Mouse (Mus musculus) ES-Bruce4 (cell line): ENCODE results near the gene Hoxc10.

ENCODE experiments used
- CTCF ChIP-seq: IDR thresholded peaks from one replicate; pipeline ENCODE4 v1.8.1; 2011; ENCODE audit warnings: low read depth, low read length
- EP300 ChIP-seq: IDR thresholded peaks from 2 replicates; pipeline ENCODE4 v1.6.1; 2011; ENCODE audit warnings: low read depth, low read length; ENCODE audit not compliant: insufficient read depth
- POLR2A ChIP-seq: IDR thresholded peaks from one replicate; pipeline ENCODE4 v1.8.1; 2011; ENCODE audit warnings: low read length; ENCODE audit not compliant: insufficient read depth

DNA sequence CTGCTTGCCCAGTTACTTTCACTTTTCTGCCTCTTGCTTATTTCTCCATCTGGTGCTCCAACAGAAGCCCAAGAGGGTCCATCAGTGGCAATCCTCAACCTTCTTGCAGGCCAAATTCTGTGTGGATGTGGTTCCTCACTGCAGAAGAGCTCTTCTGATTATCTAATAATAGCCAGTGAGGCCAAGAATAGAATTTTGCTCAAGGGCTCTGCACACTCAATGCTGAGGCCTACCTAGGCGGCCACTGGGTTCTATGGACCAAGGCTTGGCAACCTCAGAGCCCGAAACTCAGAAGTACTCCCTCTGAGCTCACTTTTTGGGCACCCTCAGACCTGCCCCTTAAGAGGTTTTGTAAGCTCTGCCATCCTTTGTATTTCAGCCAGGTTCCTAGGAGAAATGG lies 34.8 kb downstream of the Hoxc10 start:
- TF ChIP-seq POLR2A (no peak), CTCF (no peak), EP300 (no peak)
